Mouse (Mus musculus) MEL (cell line): ENCODE measurements around the gene Drc3. TPM values are rescaled to one million over a fixed set of nuclear protein-coding genes. Genes with fewer than 3 reads are reported as not detected.

ENCODE experiments used
- DNase-seq: peaks from one replicate; pipeline ENCODE4 v3.0.0; 2011; ENCODE audit warnings: low read depth, low spot score
- H3K27ac ChIP-seq: 2 replicates; pipeline ENCODE4 v1.5.1; 2012; ENCODE audit warnings: low read depth, mild to moderate bottlenecking, control low read depth, low read length, moderate library complexity; ENCODE audit not compliant: control insufficient read depth
- H3K27me3 ChIP-seq, 2 experiments: fragments of 150-350 bp in 1 of 2; sonication (generic) in 1 of 2; 2 replicates each; pipeline ENCODE4 v1.6.1; 2012; ENCODE audit warnings: low read length in 2 of 2, mild to moderate bottlenecking in 2 of 2, improper control_type of control experiment in 1 of 2, moderate library complexity in 1 of 2; ENCODE audit not compliant: insufficient read depth in 2 of 2, control insufficient read depth in 1 of 2
- H3K36me3 ChIP-seq, 2 experiments: 2 replicates each; pipeline ENCODE4 v1.6.1; 2012 to 2014; ENCODE audit warnings: low read length in 2 of 2, improper control_type of control experiment in 1 of 2, inconsistent platforms in 1 of 2, mild to moderate bottlenecking in 1 of 2; ENCODE audit not compliant: insufficient read depth in 2 of 2, control insufficient read depth in 1 of 2
- H3K4me1 ChIP-seq, 2 experiments: fragments of 150-350 bp in 1 of 2; sonication (generic) in 1 of 2; 2 replicates each; pipeline ENCODE4 v1.6.1; 2012; ENCODE audit warnings: low read length in 2 of 2, improper control_type of control experiment in 1 of 2, mild to moderate bottlenecking in 1 of 2; ENCODE audit not compliant: insufficient read depth in 2 of 2, control insufficient read depth in 1 of 2
- H3K4me3 ChIP-seq, 2 experiments: fragments of 150-350 bp in 1 of 2; sonication (generic) in 1 of 2; 2 replicates each; pipeline ENCODE4 v1.5.1; 2012; ENCODE audit warnings: low read depth in 2 of 2, low read length in 2 of 2, mild to moderate bottlenecking in 2 of 2, moderate library complexity in 2 of 2, control low read depth in 1 of 2, improper control_type of control experiment in 1 of 2; ENCODE audit not compliant: control insufficient read depth in 1 of 2, insufficient read depth in 1 of 2
- H3K79me2 ChIP-seq: 2 replicates; pipeline ENCODE4 v1.6.1; 2012; ENCODE audit warnings: mild to moderate bottlenecking, low read length, moderate library complexity; ENCODE audit not compliant: control insufficient read depth, poor library complexity, insufficient read depth
- H3K9ac ChIP-seq: 2 replicates; pipeline ENCODE4 v1.6.1; 2012; ENCODE audit warnings: low read depth, mild to moderate bottlenecking, control low read depth, low read length, moderate library complexity; ENCODE audit not compliant: control insufficient read depth, poor library complexity, severe bottlenecking
- H3K9me3 ChIP-seq: fragments of 150-350 bp; sonication (generic); replicated peaks from 2 replicates; pipeline ENCODE4 v1.6.1; 2012; ENCODE audit warnings: mild to moderate bottlenecking, low read length, improper control_type of control experiment, moderate library complexity; ENCODE audit not compliant: insufficient read depth
- CHD2 ChIP-seq: IDR thresholded peaks from 2 replicates; pipeline ENCODE4 v1.6.1; 2011; ENCODE audit warnings: low read length, improper control_type of control experiment
- E2F4 ChIP-seq: IDR thresholded peaks from 2 replicates; pipeline ENCODE4 v1.6.1; 2011; ENCODE audit warnings: low read depth, low read length, improper control_type of control experiment, borderline replicate concordance
- ELF1 ChIP-seq: IDR thresholded peaks from 2 replicates; pipeline ENCODE4 v1.6.1; 2014; ENCODE audit warnings: low read depth, mild to moderate bottlenecking, inconsistent platforms, low read length, improper control_type of control experiment, moderate library complexity
- EP300 ChIP-seq, 2 experiments: IDR thresholded peaks; 2 replicates each; pipeline ENCODE4 v1.6.1; 2011; ENCODE audit warnings: improper control_type of control experiment in 2 of 2, low read length in 2 of 2, low read depth in 1 of 2, mild to moderate bottlenecking in 1 of 2
- ETS1 ChIP-seq: IDR thresholded peaks from 2 replicates; pipeline ENCODE4 v1.6.1; 2012; ENCODE audit warnings: low read depth, mild to moderate bottlenecking, inconsistent platforms, low read length, improper control_type of control experiment, moderate library complexity
- GABPA ChIP-seq: IDR thresholded peaks from 2 replicates; pipeline ENCODE4 v1.6.1; 2012; ENCODE audit warnings: low read depth, mild to moderate bottlenecking, inconsistent platforms, low read length, improper control_type of control experiment, moderate library complexity
- GATA1 ChIP-seq: IDR thresholded peaks from 2 replicates; pipeline ENCODE4 v1.6.1; 2011; ENCODE audit warnings: low read depth, low read length, improper control_type of control experiment
- HCFC1 ChIP-seq: IDR thresholded peaks from 2 replicates; pipeline ENCODE4 v1.6.1; 2012; ENCODE audit warnings: low read depth, mild to moderate bottlenecking, inconsistent platforms, low read length, improper control_type of control experiment, moderate library complexity
- JUND ChIP-seq: IDR thresholded peaks from 2 replicates; pipeline ENCODE4 v1.6.1; 2011; ENCODE audit warnings: low read depth, mild to moderate bottlenecking, improper control_type of control experiment, low read length
- KAT2A ChIP-seq: conservative IDR thresholded peaks from 2 replicates; pipeline ENCODE4 v1.6.1; 2012; ENCODE audit warnings: low read depth, low read length, improper control_type of control experiment, inconsistent platforms
- MAZ ChIP-seq: IDR thresholded peaks from 2 replicates; pipeline ENCODE4 v1.6.1; 2012; ENCODE audit warnings: low read depth, mild to moderate bottlenecking, inconsistent platforms, low read length, improper control_type of control experiment
- MXI1 ChIP-seq: IDR thresholded peaks from 2 replicates; pipeline ENCODE4 v1.6.1; 2011; ENCODE audit warnings: mild to moderate bottlenecking, low read depth, low read length, improper control_type of control experiment
- MYB ChIP-seq: IDR thresholded peaks from 2 replicates; pipeline ENCODE4 v1.6.1; 2011; ENCODE audit warnings: mild to moderate bottlenecking, low read depth, low read length, improper control_type of control experiment
- NELFE ChIP-seq: IDR thresholded peaks from 2 replicates; pipeline ENCODE4 v1.6.1; 2011; ENCODE audit warnings: low read depth, low read length, improper control_type of control experiment
- NRF1 ChIP-seq: IDR thresholded peaks from 2 replicates; pipeline ENCODE4 v1.6.1; 2014; ENCODE audit warnings: low read depth, mild to moderate bottlenecking, inconsistent platforms, low read length, improper control_type of control experiment, moderate library complexity; ENCODE audit not compliant: poor library complexity, insufficient read depth, severe bottlenecking
- POLR2A ChIP-seq, 2 experiments: IDR thresholded peaks; 2 replicates each; pipeline ENCODE4 v1.6.1; 2011 to 2012; ENCODE audit warnings: low read length in 2 of 2, mild to moderate bottlenecking in 2 of 2, control low read depth in 1 of 2, improper control_type of control experiment in 1 of 2, low read depth in 1 of 2, moderate library complexity in 1 of 2; ENCODE audit not compliant: control insufficient read depth in 1 of 2, insufficient read depth in 1 of 2, poor library complexity in 1 of 2
- POLR2AphosphoS2 ChIP-seq: IDR thresholded peaks from 2 replicates; pipeline ENCODE4 v1.6.1; 2011; ENCODE audit warnings: low read length, improper control_type of control experiment
- POLR2AphosphoS5 ChIP-seq: IDR thresholded peaks from 2 replicates; pipeline ENCODE4 v1.6.1; 2012; ENCODE audit warnings: low read depth, borderline replicate concordance, mild to moderate bottlenecking, inconsistent platforms, low read length, moderate library complexity, mixed read lengths
- RCOR1 ChIP-seq: IDR thresholded peaks from 2 replicates; pipeline ENCODE4 v1.6.1; 2012; ENCODE audit warnings: low read depth, mild to moderate bottlenecking, inconsistent platforms, low read length, improper control_type of control experiment
- SIN3A ChIP-seq: IDR thresholded peaks from 2 replicates; pipeline ENCODE4 v1.6.1; 2012; ENCODE audit warnings: low read length, improper control_type of control experiment, inconsistent platforms
- TCF12 ChIP-seq: IDR thresholded peaks from 2 replicates; pipeline ENCODE4 v1.6.1; 2014; ENCODE audit warnings: low read depth, mild to moderate bottlenecking, inconsistent platforms, low read length, improper control_type of control experiment, moderate library complexity
- UBTF ChIP-seq: IDR thresholded peaks from 2 replicates; pipeline ENCODE4 v1.6.1; 2012; ENCODE audit warnings: low read depth, mild to moderate bottlenecking, inconsistent platforms, low read length, improper control_type of control experiment, moderate library complexity, borderline replicate concordance; ENCODE audit not compliant: insufficient read depth
- USF1 ChIP-seq: IDR thresholded peaks from 2 replicates; pipeline ENCODE4 v1.6.1; 2014; ENCODE audit warnings: low read depth, mild to moderate bottlenecking, inconsistent platforms, low read length, improper control_type of control experiment, moderate library complexity
- USF2 ChIP-seq, 2 experiments: IDR thresholded peaks; 2 replicates each; pipeline ENCODE4 v1.6.1; 2011 to 2012; ENCODE audit warnings: improper control_type of control experiment in 2 of 2, low read length in 2 of 2, borderline replicate concordance in 1 of 2, inconsistent platforms in 1 of 2, low read depth in 1 of 2, mild to moderate bottlenecking in 1 of 2; ENCODE audit not compliant: insufficient read depth in 1 of 2
- ZKSCAN1 ChIP-seq: IDR thresholded peaks from 2 replicates; pipeline ENCODE4 v1.6.1; 2012; ENCODE audit warnings: low read depth, mild to moderate bottlenecking, inconsistent platforms, low read length, improper control_type of control experiment, moderate library complexity
- ZMIZ1 ChIP-seq: IDR thresholded peaks from 2 replicates; pipeline ENCODE4 v1.6.1; 2012; ENCODE audit warnings: low read depth, mild to moderate bottlenecking, inconsistent platforms, low read length, improper control_type of control experiment, moderate library complexity
- polyA plus RNA-seq, 2 experiments: library from polyadenylated mRNA; stranded (reverse) in 1 of 2; unstranded in 1 of 2; fragments of >175 nt in 1 of 2; fragments of >200 nt in 1 of 2; gene quantifications; 2 replicates each; pipeline versions ENCODE4 v1.2.1 to v1.2.4; 2012; ENCODE audit warnings: low replicate concordance in 2 of 2, low read depth in 1 of 2; ENCODE audit not compliant: insufficient read length in 2 of 2, insufficient read depth in 1 of 2, missing spikeins in 1 of 2
- total RNA-seq: library from RNA; depleted of rRNA; stranded (reverse); fragments of 300-350 nt; gene quantifications from 2 replicates; pipeline ENCODE4 v1.2.3, GENCODE M21; 2012

Drc3 gene
- total and polyA plus RNA-seq, 3 experiments = 0.69 to 0.91 TPM; not detected in 1

- Histone ChIP-seq H3K79me2 (peaks cover 44% of the 10 kb centered on the region), H3K9ac (peak overlapping the region; percentile 84), H3K9me3 (no peaks in the 10 kb centered on the region), H3K27ac (peak overlapping the region; percentile 46), H3K4me3 (peak overlapping the region; percentile 70 to 83), H3K4me1 (peaks cover 7 to 26% of the 10 kb centered on the region in 2 experiments; a peak in 3 of 4 replicates), H3K36me3 (peaks cover 0 to 20% of the 10 kb centered on the region in 2 experiments; a peak in 2 of 4 replicates), H3K27me3 (no peaks in the 10 kb centered on the region)
- TF ChIP-seq POLR2A (IDR thresholded peaks at IDR 0.05; ENCODE audit: control insufficient read depth in 1 of 2, insufficient read depth in 1 of 2, low read depth in 1 of 2, low read length in 2 of 2, poor library complexity in 1 of 2) (no peak), JUND (no peak), ZMIZ1 (no peak), SIN3A (no peak), ZKSCAN1 (no peak), USF1 (no peak), GATA1 (no peak), CHD2 (no peak), POLR2AphosphoS2 (no peak), EP300 (IDR thresholded peaks at IDR 0.05; ENCODE audit: low read depth in 1 of 2, low read length in 2 of 2) (no peak), E2F4 (no peak), ETS1 (no peak), NELFE (no peak), ELF1 (no peak), KAT2A (no peak), MYB (no peak), POLR2AphosphoS5 (no peak), HCFC1 (no peak)
- DNase-seq = no peak
Measured at GRCm38 (mm10) chr11:60416590-60416962, 63.4 kb downstream of the Drc3 start.

GRCm38 (mm10) chr11:60416963-60417716, 64.0 kb downstream of the Drc3 start, which contains the start of gene Gid4:
TSS of gene Gid4 (plus strand) at chr11:60417145.
- peaks cover 7 to 29% of the 10 kb centered on the region in 2 experiments; a peak in 3 of 4 replicates for H3K4me1 ChIP-seq
- H3K36me3 ChIP-seq = peaks cover 0 to 24% of the 10 kb centered on the region in 2 experiments; a peak in 2 of 4 replicates
- H3K27me3 ChIP-seq = no peaks in the 10 kb centered on the region
- no peaks in the 10 kb centered on the region for H3K9me3 ChIP-seq
- peak within 1 kb of the TSS; percentile 60 for H3K27ac ChIP-seq
- DNase-seq = peak; percentile 100
- H3K9ac ChIP-seq = peak within 1 kb of the TSS; percentile 90
- peak within 1 kb of the TSS; percentile 91 to 96 for H3K4me3 ChIP-seq
- H3K79me2 ChIP-seq = peaks cover 42% of the 10 kb centered on the region
- TF ChIP-seq POLR2AphosphoS5 (no peak), USF1 (peak; percentile 100), KAT2A (peak; percentile 94), ZKSCAN1 (no peak), RCOR1 (no peak), EP300 (IDR thresholded peaks at IDR 0.05; ENCODE audit: low read depth in 1 of 2, low read length in 2 of 2) (no peak), MXI1 (peak; percentile 97), NRF1 (peak; percentile 80), UBTF (no peak), CHD2 (peak; percentile 64; the same call in 1 of the 2 replicates), POLR2A (IDR thresholded peaks at IDR 0.05; ENCODE audit: control insufficient read depth in 1 of 2, insufficient read depth in 1 of 2, low read depth in 1 of 2, low read length in 2 of 2, poor library complexity in 1 of 2) (peak; percentile 76 to 90), GABPA (no peak), TCF12 (peak; percentile 53), E2F4 (peak; percentile 90), HCFC1 (peak; percentile 98), POLR2AphosphoS2 (peak; percentile 50; the same call in 1 of the 2 replicates), NELFE (peak; percentile 74), MYB (no peak), USF2 (IDR thresholded peaks at IDR 0.05; ENCODE audit: borderline replicate concordance in 1 of 2, insufficient read depth in 1 of 2, low read depth in 1 of 2, low read length in 2 of 2) (peak; percentile 85 to 96; a peak in 3 of 4 replicates), MAZ (peak; percentile 13), ETS1 (0 out of 2 replicates have a peak, but pooled peaks have one; percentile 29), GATA1 (no peak)
